Mouse (Mus musculus): ENCODE data around the gene Olfr724. TPM values are rescaled to one million over a fixed set of nuclear protein-coding genes. Genes with fewer than 3 reads are reported as not detected.
"Not testable (repeated sequence)": the region's sequence is repeated elsewhere in the genome, so short reads cannot be mapped to it uniquely, and the experiment has no call there.

Olfr724 gene
- not detected for total RNA-seq (2018; cell fraction: chromatin; rRNA removed)
- total RNA-seq (2018; cell fraction: cytosol; rRNA removed) = not detected
- total RNA-seq (2018; cell fraction: nucleus; rRNA removed) = not detected
- not detected in 3 replicates for polyA plus RNA-seq (2018)

- 91% methylated on average over 1 of the region's 1 CpGs for WGBS (ENCODE audit: missing documents)
- not testable (repeated sequence) for H3K36me3 ChIP-seq (ENCODE audit: inconsistent target); H3K79me2 ChIP-seq (ENCODE audit: inconsistent target); H3K4me3 ChIP-seq (ENCODE audit: inconsistent target); H3K27ac ChIP-seq
These were observed at the start of gene Olfr724 for GRCm38 (mm10) chr14:49963174-49963573. Gene Olfr724 (minus strand): TSS chr14:49963274.

GRCm38 (mm10) chr14:49955890-49956289 is 7.2 kb downstream of the Olfr724 start:
- Histone ChIP-seq H3K79me2 (ENCODE audit: inconsistent target) (no peaks in the 10 kb centered on the region), H3K4me3 (ENCODE audit: inconsistent target) (no peak overlapping the region), H3K27ac (no peak overlapping the region), H3K36me3 (ENCODE audit: inconsistent target) (no peaks in the 10 kb centered on the region)
- 6% methylated on average over 2 of the region's 2 CpGs for WGBS (ENCODE audit: missing documents)

- not testable (repeated sequence) for H3K4me3 ChIP-seq (ENCODE audit: inconsistent target); H3K79me2 ChIP-seq (ENCODE audit: inconsistent target); H3K36me3 ChIP-seq (ENCODE audit: inconsistent target); H3K27ac ChIP-seq
These were observed 31.4 kb downstream of the Olfr724 start, which contains the start of gene Olfr723 for GRCm38 (mm10) chr14:49931687-49932086. Gene Olfr723 (minus strand): TSS chr14:49931787.

Other genes starting within 250 kb of the Olfr724 start
- not detected in 3 replicates for gene Armh4, start 179.9 kb downstream of the Olfr724 start, polyA plus RNA-seq (2018)
- gene Olfr722, start 61.3 kb downstream of the Olfr724 start, polyA plus RNA-seq (2018) = not detected in 3 replicates
- gene Olfr723, start 31.5 kb downstream of the Olfr724 start, polyA plus RNA-seq (2018) = not detected in 3 replicates
- gene Olfr725, start 77.1 kb upstream of the Olfr724 start, polyA plus RNA-seq (2018) = not detected in 3 replicates
- gene Olfr726, start 127.7 kb upstream of the Olfr724 start, polyA plus RNA-seq (2018) = not detected in 3 replicates
- not detected in 3 replicates for gene Olfr727, start 159.9 kb upstream of the Olfr724 start, polyA plus RNA-seq (2018)
- not detected in 3 replicates for gene Olfr728, start 179.4 kb upstream of the Olfr724 start, polyA plus RNA-seq (2018)
- gene Olfr729, start 189.6 kb upstream of the Olfr724 start, polyA plus RNA-seq (2018) = not detected in 3 replicates
- gene Olfr730, start 224.9 kb upstream of the Olfr724 start, polyA plus RNA-seq (2018) = not detected in 3 replicates

Measured in macrophage (primary cell).